Mouse (Mus musculus) liver, postnatal 0 days (tissue): ENCODE measurements around the gene Crybg2.

Experiments used
- CTCF ChIP-seq: sonication (generic); IDR thresholded peaks from 2 replicates; pipeline ENCODE4 v1.5.1; 2016; ENCODE audit warnings: antibody characterized with exemption, low read depth
- EP300 ChIP-seq: IDR thresholded peaks from 2 replicates; pipeline ENCODE4 v1.6.1; 2016; ENCODE audit warnings: antibody characterized with exemption, low read depth, mild to moderate bottlenecking

DNA sequence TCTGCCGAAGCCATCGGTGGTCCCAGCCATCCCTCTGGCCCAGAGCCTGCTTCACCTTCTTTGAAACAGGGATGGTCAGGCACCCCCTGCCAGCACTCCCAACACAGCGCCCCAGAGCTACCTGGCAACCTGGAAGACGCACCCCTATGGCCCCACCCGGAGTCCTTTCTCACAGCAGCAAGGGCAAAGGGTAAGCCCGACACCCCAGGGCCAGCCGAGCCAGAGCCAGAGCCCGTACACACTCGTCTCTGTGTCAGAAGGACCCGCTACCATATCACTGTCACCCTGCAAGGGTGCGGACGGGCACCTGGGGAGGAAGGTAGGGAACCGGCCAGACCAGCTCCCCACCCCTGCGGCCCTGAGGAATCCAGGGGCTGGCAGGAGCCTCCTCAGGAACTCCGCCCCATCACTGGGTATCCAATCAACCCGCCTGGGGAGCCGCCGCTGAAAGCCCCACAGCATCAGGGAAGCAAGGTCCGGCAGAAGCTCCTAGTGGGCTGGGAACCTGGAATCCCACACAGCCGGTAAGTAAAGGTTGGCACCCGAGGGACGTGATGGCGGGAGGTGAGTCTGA lies 4.9 kb downstream of the Crybg2 start:
- TF ChIP-seq EP300 (no peak), CTCF (no peak)
